Mouse (Mus musculus) CH12.LX (cell line): ENCODE data around the gene Dll3. TPM values are rescaled to one million over a fixed set of nuclear protein-coding genes. Genes with fewer than 3 reads are reported as not detected.

ENCODE experiments used
- DNase-seq: peaks from one replicate; pipeline ENCODE4 v3.0.0-alpha.2; 2013; ENCODE audit errors: extremely low read depth
- H3K27ac ChIP-seq: 2 replicates; pipeline ENCODE4 v1.5.1; 2012; ENCODE audit warnings: low read depth, mild to moderate bottlenecking, control low read depth, moderate library complexity; ENCODE audit not compliant: insufficient read depth
- H3K27me3 ChIP-seq: replicated peaks from 2 replicates; pipeline ENCODE3; 2012; ENCODE audit warnings: inconsistent platforms
- H3K36me3 ChIP-seq, 2 experiments: replicated peaks in 1 of 2; 2 replicates each; pipeline versions ENCODE3 to v1.6.1; 2012; ENCODE audit warnings: inconsistent platforms in 1 of 2, low read length in 1 of 2, mild to moderate bottlenecking in 1 of 2, mixed read lengths in 1 of 2, moderate library complexity in 1 of 2; ENCODE audit not compliant: control insufficient read depth in 1 of 2, insufficient read depth in 1 of 2
- H3K4me1 ChIP-seq, 2 experiments: 2 replicates each; pipeline ENCODE4 v1.6.1; 2012; ENCODE audit warnings: inconsistent platforms in 1 of 2, moderate library complexity in 1 of 2; ENCODE audit not compliant: insufficient read depth in 2 of 2, control insufficient read depth in 1 of 2
- H3K4me2 ChIP-seq: 2 replicates; pipeline ENCODE4 v1.6.1; 2012; ENCODE audit warnings: low read depth, mild to moderate bottlenecking, control low read depth; ENCODE audit not compliant: poor library complexity, insufficient read depth, severe bottlenecking
- H3K4me3 ChIP-seq, 3 experiments: fragments of 150-350 bp in 1 of 3; sonication (generic) in 1 of 3; replicated peaks in 1 of 3; 2 replicates each; pipeline versions ENCODE3 to v1.5.1; 2011 to 2012; ENCODE audit warnings: low read depth in 2 of 3, low read length in 2 of 3, mild to moderate bottlenecking in 2 of 3, moderate library complexity in 2 of 3, control low read depth in 1 of 3, improper control_type of control experiment in 1 of 3, inconsistent platforms in 1 of 3, mixed read lengths in 1 of 3; ENCODE audit not compliant: poor library complexity in 1 of 3
- H3K79me2 ChIP-seq: replicated peaks from 2 replicates; pipeline ENCODE4 v1.6.1; 2012; ENCODE audit warnings: mild to moderate bottlenecking, moderate library complexity; ENCODE audit not compliant: control insufficient read depth, poor library complexity, insufficient read depth, severe bottlenecking; ENCODE audit errors: extremely low read depth
- H3K9ac ChIP-seq: 2 replicates; pipeline ENCODE4 v1.6.1; 2012; ENCODE audit warnings: low read depth, mild to moderate bottlenecking, control low read depth, moderate library complexity; ENCODE audit not compliant: insufficient read depth
- H3K9me3 ChIP-seq: replicated peaks from 2 replicates; pipeline ENCODE3; 2012; ENCODE audit warnings: low read length, inconsistent platforms, mixed read lengths
- CTCF ChIP-seq, 2 experiments: IDR thresholded peaks in 1 of 2; conservative IDR thresholded peaks in 1 of 2; 2 replicates each; pipeline ENCODE4 v1.5.1; 2011 to 2012; ENCODE audit warnings: low read depth in 2 of 2, low read length in 2 of 2, improper control_type of control experiment in 1 of 2, inconsistent platforms in 1 of 2, mild to moderate bottlenecking in 1 of 2, moderate library complexity in 1 of 2
- ETS1 ChIP-seq: conservative IDR thresholded peaks from 2 replicates; pipeline ENCODE4 v1.6.1; 2012; ENCODE audit warnings: low read depth, mild to moderate bottlenecking, inconsistent platforms, low read length, improper control_type of control experiment, moderate library complexity
- GABPA ChIP-seq: IDR thresholded peaks from 2 replicates; pipeline ENCODE4 v1.6.1; 2012; ENCODE audit warnings: low read depth, low read length, improper control_type of control experiment, inconsistent platforms; ENCODE audit not compliant: insufficient replicate concordance
- IRF4 ChIP-seq: IDR thresholded peaks from 2 replicates; pipeline ENCODE4 v1.6.1; 2014; ENCODE audit warnings: low read depth, mild to moderate bottlenecking, inconsistent platforms, low read length, improper control_type of control experiment
- JUND ChIP-seq: conservative IDR thresholded peaks from 2 replicates; pipeline ENCODE4 v1.6.1; 2011; ENCODE audit warnings: low read depth, low read length, improper control_type of control experiment
- MAFK ChIP-seq: IDR thresholded peaks from 2 replicates; pipeline ENCODE4 v1.6.1; 2011; ENCODE audit warnings: low read length, improper control_type of control experiment; ENCODE audit not compliant: insufficient replicate concordance
- MAX ChIP-seq: IDR thresholded peaks from 2 replicates; pipeline ENCODE4 v1.6.1; 2011; ENCODE audit warnings: low read length, improper control_type of control experiment
- MEF2A ChIP-seq: IDR thresholded peaks from 2 replicates; pipeline ENCODE4 v1.6.1; 2014; ENCODE audit warnings: low read depth, mild to moderate bottlenecking, inconsistent platforms, low read length, improper control_type of control experiment, borderline replicate concordance
- NRF1 ChIP-seq: IDR thresholded peaks from 2 replicates; pipeline ENCODE4 v1.6.1; 2014; ENCODE audit warnings: low read depth, mild to moderate bottlenecking, inconsistent platforms, low read length, improper control_type of control experiment, moderate library complexity
- RAD21 ChIP-seq: IDR thresholded peaks from 2 replicates; pipeline ENCODE4 v1.6.1; 2011; ENCODE audit warnings: low read depth, mild to moderate bottlenecking, low read length, improper control_type of control experiment, moderate library complexity
- SIN3A ChIP-seq: IDR thresholded peaks from 2 replicates; pipeline ENCODE4 v1.6.1; 2012; ENCODE audit warnings: low read length, improper control_type of control experiment, inconsistent platforms
- TBP ChIP-seq: conservative IDR thresholded peaks from 2 replicates; pipeline ENCODE4 v1.6.1; 2011; ENCODE audit warnings: low read depth, low read length, improper control_type of control experiment
- USF2 ChIP-seq: conservative IDR thresholded peaks from 2 replicates; pipeline ENCODE4 v1.6.1; 2011; ENCODE audit warnings: low read depth, low read length, improper control_type of control experiment
- ZC3H11A ChIP-seq: IDR thresholded peaks from 2 replicates; pipeline ENCODE4 v1.6.1; 2012; ENCODE audit warnings: low read depth, mild to moderate bottlenecking, inconsistent platforms, low read length, improper control_type of control experiment
- ZKSCAN1 ChIP-seq: IDR thresholded peaks from 2 replicates; pipeline ENCODE4 v1.6.1; 2012; ENCODE audit warnings: low read depth, inconsistent platforms, low read length, improper control_type of control experiment, borderline replicate concordance
- dilution Hi-C: fragments of 300-500 bp; cut with MboI; formaldehyde crosslinking; loops from 2 replicates; pipeline ENCODE4 v1.14.3; 2020; ENCODE audit warnings: low sequenced_read_pairs; ENCODE audit not compliant: extremely low pct_unique_long_range_greater_than_20kb, extremely low pct_ligation_motif_present
- in situ Hi-C: fragments of 300-500 bp; cut with MboI; formaldehyde crosslinking; loops from 3 replicates; pipeline ENCODE4 v1.14.3; 2019; ENCODE audit warnings: low sequenced_read_pairs, low pct_ligation_motif_present, low pct_unique_long_range_greater_than_20kb, mixed read lengths
- polyA plus RNA-seq: library from polyadenylated mRNA; unstranded; fragments of >175 nt; gene quantifications from 2 replicates; pipeline ENCODE4 v1.2.1, GENCODE M21; 2012; ENCODE audit warnings: low read depth; ENCODE audit not compliant: insufficient read length
- total RNA-seq, 2 experiments: library from RNA; depleted of rRNA; stranded (reverse); fragments of 300-350 nt in 1 of 2; fragments of >200 nt in 1 of 2; gene quantifications; 2 replicates each; pipeline ENCODE4 v1.2.3; 2012 to 2014

Dll3 gene
- total and polyA plus RNA-seq, 3 experiments, result 0.11 to 0.29 TPM; not detected in 1

- peak; percentile 90 for TF ChIP-seq NRF1
- no peak for TF ChIP-seq JUND
- peak; percentile 26; the same call in 1 of the 2 replicates for TF ChIP-seq ETS1
- peak; percentile 26 for TF ChIP-seq MEF2A
- TF ChIP-seq ZC3H11A, result no peak
- TF ChIP-seq ZKSCAN1, result no peak
- peak; percentile 87 for TF ChIP-seq TBP
- no peak; the same call in 1 of the 2 replicates for TF ChIP-seq SIN3A
- peak; percentile 47 for TF ChIP-seq IRF4
- no peak for TF ChIP-seq USF2
- TF ChIP-seq, all 38 proteins: peak for 23
These were observed 48.3 kb upstream of the Dll3 start, which contains the start of gene Rps16 (continued) for GRCm38 (mm10) chr7:28350155-28350883.

DNA sequence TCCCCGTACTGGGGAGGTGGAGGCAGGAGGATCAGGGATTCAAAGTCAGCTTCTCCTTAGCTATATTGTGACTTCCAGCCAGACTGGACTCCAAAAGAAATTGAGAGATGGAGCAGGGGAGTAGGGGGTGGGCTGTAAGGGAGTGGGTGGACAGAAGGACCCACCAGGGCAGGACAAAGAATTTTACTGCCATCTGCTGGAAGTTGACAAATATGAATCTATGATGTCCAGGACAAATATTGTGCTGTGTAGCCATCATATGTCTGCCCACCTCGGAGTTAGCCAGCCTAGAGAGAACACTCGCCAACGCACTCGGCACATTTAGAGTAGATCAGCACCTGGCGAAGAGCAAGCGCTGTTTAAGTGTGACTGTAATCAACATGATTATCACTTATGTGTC lies 46.6 kb upstream of the Dll3 start:
- no peaks in the 10 kb centered on the region for H3K9me3 ChIP-seq
- no peak for DNase-seq
- no peaks in the 10 kb centered on the region for H3K27me3 ChIP-seq
- no peak overlapping the region for H3K4me2 ChIP-seq
- H3K4me1 ChIP-seq, result peaks cover 12 to 30% of the 10 kb centered on the region in 2 experiments
- dilution Hi-C loops, result no loop called here
- H3K9ac ChIP-seq, result no peak overlapping the region
- no peak overlapping the region for H3K4me3 ChIP-seq
- TF ChIP-seq GABPA, result no peak
- TF ChIP-seq CTCF (conservative IDR thresholded peaks at IDR 0.05 in 1 of 2, IDR thresholded peaks at IDR 0.05 in 1 of 2; ENCODE audit: low read depth in 2 of 2, low read length in 2 of 2), result peak in 1 of 2 experiments; percentile 50; a peak in 2 of 4 replicates
- no peak for TF ChIP-seq MAFK
- TF ChIP-seq USF2, result no peak
- TF ChIP-seq ZC3H11A, result no peak
- peak; percentile 46 for TF ChIP-seq RAD21
- peaks cover 20 to 21% of the 10 kb centered on the region in 2 experiments for H3K36me3 ChIP-seq
- H3K27ac ChIP-seq, result no peak overlapping the region
- peaks cover 17% of the 10 kb centered on the region for H3K79me2 ChIP-seq
- in situ Hi-C loops, result no loop called here

GRCm38 (mm10) chr7:28347746-28348145 lies 45.7 kb upstream of the Dll3 start:
- Histone ChIP-seq H3K27ac (no peak overlapping the region), H3K79me2 (peaks cover 17% of the 10 kb centered on the region), H3K4me2 (no peak overlapping the region), H3K27me3 (no peaks in the 10 kb centered on the region), H3K4me3 (no peak overlapping the region), H3K9me3 (no peaks in the 10 kb centered on the region), H3K9ac (no peak overlapping the region), H3K36me3 (peaks cover 12% of the 10 kb centered on the region in 2 experiments), H3K4me1 (peaks cover 12 to 23% of the 10 kb centered on the region in 2 experiments)
- in situ Hi-C loops (no loop called here), dilution Hi-C loops (no loop called here)
- DNase-seq, result no peak
- no peak for TF ChIP-seq MEF2A
- TF ChIP-seq MAX, result no peak
- TF ChIP-seq IRF4, result no peak
